Mouse (Mus musculus) cortical plate, adult 2 months (tissue): ENCODE data around the gene Foxp1.

Source experiments
- CTCF ChIP-seq: fragments of 200-500 bp; IDR thresholded peaks from 2 replicates; pipeline ENCODE4 v1.5.1; 2011; ENCODE audit warnings: mild to moderate bottlenecking, control low read depth, low read length; ENCODE audit not compliant: insufficient read depth; ENCODE audit errors: extremely low read depth
- POLR2A ChIP-seq: fragments of 200-500 bp; IDR thresholded peaks from 2 replicates; pipeline ENCODE4 v1.6.1; 2011; ENCODE audit warnings: mild to moderate bottlenecking, low read length, control low read depth; ENCODE audit not compliant: insufficient read depth; ENCODE audit errors: extremely low read depth

GRCm38 (mm10) chr6:99515667-99516199 lies 6.8 kb downstream of the Foxp1 start:
- TF ChIP-seq CTCF (no peak), POLR2A (no peak)
